Mouse (Mus musculus) right cerebral cortex, postnatal 10 days (tissue): Measurements from ENCODE around the gene Sapcd2.
"Not testable (repeated sequence)": the region's sequence is repeated elsewhere in the genome, so short reads cannot be mapped to it uniquely, and the experiment has no call there.

Experiments used
- DNase-seq, 2 experiments: peaks; one replicate each; pipeline ENCODE4 v3.0.0; 2021; ENCODE audit warnings: low spot score in 2 of 2

The Sapcd2 gene

GRCm38 (mm10) chr2:25372644-25373391 is 697 bp downstream of the Sapcd2 start:
- DNase-seq: no peak

DNA sequence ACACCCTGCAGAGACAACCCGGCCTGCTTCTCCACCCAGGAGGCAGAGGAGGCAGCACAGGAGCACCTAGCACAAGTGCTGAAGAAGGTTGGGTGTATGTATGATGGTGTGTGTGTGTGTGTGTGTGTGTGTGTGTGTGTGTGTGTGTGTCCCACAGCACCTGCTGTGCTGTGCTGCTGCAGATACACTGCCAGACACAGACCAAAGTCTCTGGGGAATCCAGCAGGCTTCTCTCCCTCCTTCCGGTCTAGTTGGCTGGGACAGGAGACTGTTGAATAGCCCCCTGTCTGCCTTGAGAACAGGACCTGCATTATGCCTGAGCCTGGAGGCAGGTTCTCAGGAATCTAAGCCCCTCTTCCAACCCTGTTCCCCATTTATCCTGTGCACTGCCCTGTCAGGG is 1.3 kb downstream of the Sapcd2 start:
- peak in 1 of 2 experiments; percentile 63 for DNase-seq

DNA sequence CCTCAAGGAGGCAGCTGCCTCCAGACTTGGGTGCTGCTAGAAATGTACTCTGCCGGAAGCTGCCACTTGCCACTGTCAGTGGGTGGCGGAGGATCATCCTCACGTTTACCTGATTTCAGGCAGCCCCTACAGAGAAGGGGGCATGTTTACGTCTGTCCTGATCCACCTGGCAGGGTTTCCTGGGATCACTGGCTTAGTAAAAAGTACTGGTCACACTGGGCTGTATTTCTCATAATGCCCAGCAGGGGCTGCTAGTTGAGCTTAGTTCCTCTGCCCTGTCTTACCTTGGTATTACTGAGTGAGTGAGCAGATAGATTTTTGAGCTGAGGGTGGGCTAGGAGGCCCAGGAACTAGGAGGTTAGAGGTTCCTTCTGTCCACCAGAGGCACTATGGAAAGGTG is 4.5 kb downstream of the Sapcd2 start:
- peak in 1 of 2 experiments; percentile 75 for DNase-seq

DNA sequence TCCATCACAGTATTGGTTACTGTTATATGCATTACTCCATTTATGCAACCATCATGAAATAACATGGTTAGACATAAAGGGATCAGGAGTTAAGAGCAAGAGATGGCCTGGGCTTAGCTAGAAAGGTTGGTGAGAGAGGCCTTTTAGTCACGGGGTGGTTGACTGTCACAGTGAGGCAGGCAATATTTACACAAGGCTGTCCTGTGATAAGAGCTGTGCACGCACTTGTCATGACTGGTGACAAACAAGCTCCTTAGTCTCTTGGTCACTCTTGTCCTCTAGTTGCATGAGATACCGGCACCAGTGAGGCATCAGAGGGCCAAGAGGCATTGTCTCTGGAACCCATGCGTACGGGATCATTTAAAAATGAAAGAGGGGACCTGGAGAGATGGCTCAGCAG is 12.4 kb downstream of the Sapcd2 start:
- no peak for DNase-seq

DNA sequence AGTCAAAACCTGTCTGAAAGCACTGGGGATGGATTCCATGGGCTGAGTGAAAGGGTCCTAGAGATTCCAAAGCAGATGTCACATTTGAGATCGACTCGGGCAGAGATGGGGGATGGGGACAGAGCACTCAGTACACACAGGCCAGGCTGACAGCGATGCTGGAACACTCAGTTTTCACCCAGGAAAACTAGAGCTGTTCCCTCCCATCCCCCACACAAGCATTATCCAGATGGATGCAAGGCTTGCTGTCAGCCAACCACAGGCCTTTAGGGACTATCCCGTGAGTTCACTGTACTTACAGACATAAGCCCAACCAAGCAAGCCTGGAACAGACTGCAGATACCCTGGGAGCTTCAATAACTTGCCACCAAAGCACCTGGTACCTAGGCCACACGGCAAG is 19.1 kb downstream of the Sapcd2 start:
- DNase-seq: no peak

GRCm38 (mm10) chr2:25394281-25395221 is 22.4 kb downstream of the Sapcd2 start:
- peak; percentile 81 to 86 for DNase-seq

DNA sequence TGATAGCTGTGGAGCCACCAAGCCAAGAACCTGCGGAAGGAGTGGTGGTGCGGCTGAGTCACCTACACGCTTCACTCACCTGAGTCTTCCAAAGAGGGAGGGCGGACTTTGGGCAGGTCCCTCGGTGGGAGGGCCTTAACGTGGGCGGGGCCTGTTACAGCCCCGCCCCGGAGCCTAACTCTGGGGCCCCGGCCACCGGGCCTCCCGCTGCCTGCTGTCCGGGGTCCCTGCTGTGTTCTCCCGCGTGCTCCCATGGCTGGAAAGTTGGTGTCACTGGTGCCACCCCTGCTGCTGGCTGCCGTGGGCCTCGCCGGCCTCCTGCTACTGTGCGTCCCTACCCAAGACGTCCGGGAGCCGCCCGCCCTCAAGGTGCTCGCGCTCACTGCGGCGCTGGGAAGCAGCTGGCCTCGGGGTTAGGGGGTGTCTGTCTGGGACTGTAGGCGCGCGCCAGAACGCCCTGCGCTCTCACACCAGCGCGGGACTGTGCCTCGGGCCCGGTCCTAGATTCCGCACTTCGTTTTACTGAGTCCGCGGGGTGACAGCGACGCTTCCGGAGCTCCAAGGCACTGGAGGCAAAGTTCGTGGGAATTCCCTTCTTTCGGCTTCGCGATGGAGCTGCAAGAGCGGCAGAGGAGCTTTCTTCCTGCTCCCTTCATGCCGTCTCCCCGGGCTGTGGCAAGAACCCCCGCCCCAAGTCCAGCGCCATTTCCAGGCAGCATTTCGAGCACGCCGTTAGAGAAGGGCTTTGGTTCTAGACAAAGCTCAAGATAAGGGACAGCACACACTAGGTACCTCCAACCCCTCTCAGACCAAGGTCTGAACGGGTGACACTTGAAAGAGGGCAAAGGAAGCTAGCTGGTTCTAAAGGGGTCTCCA is 23.8 kb downstream of the Sapcd2 start, which contains the start of gene Entpd2:
Gene Entpd2, plus strand, starts transcription at position 154 of the 876 bp plus-strand sequence.
- no peak for DNase-seq

DNA sequence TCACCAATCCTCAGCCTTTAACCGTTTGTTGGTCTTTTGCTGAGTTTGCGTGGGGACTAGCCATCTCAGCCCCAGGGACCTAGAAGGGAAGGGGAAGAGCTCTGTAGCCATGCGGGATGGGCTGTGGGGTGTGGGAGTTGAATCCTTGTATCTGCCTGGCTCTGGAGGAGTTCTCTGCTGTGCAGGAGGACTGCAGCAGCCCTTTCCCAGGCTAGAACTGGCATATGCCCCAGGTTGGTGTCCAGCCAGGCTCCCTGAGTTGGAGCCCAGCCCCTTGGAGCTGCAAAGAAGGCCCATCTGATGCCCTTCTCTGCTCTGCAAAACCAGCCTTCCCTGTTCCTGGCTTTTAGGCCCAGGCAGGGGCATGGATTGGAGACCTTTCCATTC is 24.5 kb downstream of the Sapcd2 start:
- DNase-seq: peak; percentile 63 to 70

DNA sequence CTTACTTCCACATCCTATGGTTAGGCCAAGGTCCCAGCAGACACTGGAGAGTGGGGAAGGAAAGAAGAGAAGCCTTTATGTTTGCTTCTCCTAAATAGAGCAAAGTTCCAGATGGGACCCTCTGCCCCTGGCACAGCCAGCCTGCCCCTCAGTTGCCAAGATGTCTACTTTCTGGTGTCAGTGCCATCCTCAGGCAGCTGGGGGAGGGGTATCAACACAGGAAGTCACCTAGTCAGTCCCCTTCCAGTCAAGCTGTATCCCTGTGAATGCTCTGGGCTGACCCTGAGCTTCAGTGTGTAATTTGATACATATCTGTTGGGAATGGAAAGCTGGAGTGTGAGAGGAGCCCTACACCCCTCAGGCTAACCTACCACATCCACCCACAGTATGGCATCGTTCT is 24.9 kb downstream of the Sapcd2 start:
- DNase-seq: no peak

DNA sequence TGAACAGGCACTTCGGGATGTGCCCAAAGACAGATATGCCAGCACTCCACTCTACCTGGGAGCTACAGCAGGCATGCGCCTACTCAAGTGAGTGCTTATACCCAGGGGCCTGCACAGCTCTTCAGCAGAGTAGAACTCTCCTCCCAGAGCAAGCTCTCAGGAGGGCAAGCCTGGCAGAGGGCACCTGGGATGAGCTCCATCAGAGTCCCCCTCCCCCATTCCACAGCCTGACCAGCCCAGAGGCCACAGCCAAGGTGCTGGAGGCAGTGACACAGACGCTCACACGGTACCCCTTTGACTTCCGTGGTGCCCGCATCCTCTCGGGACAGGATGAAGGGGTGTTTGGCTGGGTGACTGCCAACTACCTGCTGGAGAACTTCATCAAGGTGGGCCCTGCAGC is 25.9 kb downstream of the Sapcd2 start:
- no peak for DNase-seq

DNA sequence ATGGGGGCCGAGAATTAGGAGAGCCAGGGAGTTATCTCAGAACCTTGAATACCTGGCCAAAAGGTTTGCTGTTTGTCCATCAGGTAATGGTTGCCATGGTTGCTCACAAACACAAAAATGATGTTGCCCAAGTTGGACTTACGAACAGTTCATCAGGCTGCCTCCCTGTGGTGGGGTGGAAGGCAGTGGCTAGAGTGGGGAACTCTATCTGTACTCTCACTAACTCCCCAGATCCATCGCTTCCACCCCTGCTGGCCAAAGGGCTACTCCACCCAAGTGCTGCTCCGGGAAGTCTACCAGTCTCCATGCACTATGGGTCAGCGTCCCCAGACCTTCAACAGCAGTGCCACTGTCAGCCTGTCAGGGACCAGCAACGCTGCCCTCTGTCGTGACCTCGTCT is 26.9 kb downstream of the Sapcd2 start, which contains the start of gene Npdc1:
Gene Npdc1, plus strand, starts transcription at position 301 of the 400 bp plus-strand sequence.
- no peak for DNase-seq

DNA sequence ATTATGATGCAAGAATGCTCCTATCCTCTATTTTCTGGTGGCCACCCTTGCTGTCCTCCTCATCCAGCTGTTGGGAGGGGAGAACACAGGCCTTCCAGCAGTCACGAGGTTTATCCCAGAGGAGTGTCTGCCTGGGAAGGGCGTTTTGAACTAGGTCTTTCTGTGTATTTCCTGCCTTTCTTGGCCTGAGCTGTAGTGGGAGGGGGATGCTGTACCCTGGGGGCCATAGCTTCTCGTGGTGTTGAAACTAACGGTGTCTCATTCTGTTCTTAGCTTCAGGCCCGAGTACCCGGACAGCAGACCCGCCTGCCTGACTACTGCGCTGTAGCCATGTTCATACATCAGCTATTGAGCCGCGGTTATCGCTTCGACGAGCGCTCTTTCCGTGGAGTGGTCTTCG is 28.2 kb downstream of the Sapcd2 start:
- no peak for DNase-seq

DNA sequence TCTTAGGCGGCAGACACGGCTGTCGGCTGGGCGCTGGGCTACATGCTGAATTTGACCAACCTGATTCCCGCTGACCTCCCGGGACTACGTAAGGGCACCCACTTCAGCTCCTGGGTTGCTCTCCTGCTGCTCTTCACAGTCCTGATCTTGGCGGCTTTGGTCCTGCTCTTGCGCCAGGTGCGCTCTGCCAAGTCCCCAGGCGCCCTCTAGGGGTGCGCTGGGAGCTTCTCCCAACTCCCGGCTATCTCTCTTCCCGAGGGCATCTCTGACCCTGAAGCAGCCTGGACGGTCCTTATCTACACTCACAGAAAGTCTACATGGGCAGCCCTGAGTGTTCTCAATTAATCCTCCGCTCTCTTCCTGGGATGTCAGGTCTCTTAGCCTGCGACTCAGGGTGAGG is 28.6 kb downstream of the Sapcd2 start:
- peak; percentile 73 to 74 for DNase-seq

GRCm38 (mm10) chr2:25402377-25402971 is 30.4 kb downstream of the Sapcd2 start:
- DNase-seq: peak; percentile 83 to 84

DNA sequence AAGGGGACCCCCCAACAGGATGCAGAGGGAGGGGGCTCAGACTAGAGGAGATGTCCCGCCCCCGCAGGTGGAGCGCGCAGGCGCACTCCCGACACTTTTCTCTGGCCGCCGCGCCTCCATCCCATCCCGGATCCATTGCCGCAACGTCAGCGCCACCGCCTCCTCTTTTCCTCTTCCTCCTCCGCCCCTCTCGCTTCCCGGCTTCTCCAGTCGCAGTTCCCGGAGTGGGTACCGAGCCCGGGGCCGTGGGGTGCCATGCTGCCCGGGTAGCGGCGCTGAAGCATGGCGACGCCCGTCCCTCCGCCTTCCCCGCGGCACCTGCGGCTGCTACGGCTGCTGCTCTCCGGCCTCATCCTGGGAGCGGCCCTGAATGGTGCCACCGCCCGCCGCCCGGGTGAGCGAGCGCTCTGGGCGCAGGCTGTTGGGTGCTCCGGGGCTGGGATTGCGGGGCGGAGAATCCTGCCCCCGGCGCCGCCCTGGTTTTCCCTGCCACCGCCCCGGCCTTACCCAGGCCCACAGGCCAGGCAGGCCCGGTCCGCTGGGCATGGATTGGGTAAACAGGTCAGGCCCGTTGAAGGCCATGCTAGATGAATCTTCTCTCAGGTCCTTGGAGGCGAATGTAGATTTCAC is 31.0 kb downstream of the Sapcd2 start:
- peak; percentile 95 to 97 for DNase-seq

DNA sequence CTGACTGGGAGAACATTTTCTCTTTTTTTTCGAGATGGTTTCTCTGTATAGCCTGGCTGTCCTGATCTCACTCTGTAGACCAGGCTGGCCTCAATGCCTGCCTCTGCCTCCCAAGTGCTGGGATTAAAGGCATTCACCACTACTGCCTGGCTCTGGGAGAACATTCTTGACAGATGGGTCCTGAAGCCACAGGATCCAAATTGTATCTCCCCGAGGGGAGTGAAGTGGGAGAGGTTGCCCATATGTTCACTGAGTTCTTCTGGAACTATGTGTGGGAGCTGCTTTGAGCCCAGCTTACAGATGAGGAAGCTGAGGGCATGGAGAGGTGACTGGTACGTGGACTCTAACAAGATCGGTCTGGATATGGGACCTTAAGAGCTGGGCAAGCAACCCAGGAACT is 31.9 kb downstream of the Sapcd2 start:
- DNase-seq: peak in 1 of 2 experiments; percentile 46

- DNase-seq: peak in 1 of 2 experiments; percentile 20
Observed at GRCm38 (mm10) chr2:25408908-25409307, 36.8 kb downstream of the Sapcd2 start.

DNA sequence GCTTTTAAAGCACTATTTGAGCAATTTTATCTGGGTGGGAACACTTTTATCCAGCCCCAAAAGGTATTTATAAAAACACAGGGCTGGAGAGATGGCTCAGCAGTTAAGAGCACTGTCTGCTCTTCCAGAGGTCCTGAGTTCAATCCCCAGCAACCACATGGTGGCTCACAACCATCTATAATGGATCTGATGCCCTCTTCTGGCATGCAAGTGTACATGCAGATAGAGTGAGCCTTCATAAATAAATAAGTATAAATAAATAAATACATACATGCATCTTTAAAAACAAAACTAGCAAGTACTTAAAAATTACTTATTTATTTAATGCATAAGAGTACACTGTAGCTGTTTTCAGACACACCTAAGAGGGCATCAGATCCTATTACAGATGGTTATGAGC is 41.3 kb downstream of the Sapcd2 start:
- not testable (repeated sequence) for DNase-seq

DNA sequence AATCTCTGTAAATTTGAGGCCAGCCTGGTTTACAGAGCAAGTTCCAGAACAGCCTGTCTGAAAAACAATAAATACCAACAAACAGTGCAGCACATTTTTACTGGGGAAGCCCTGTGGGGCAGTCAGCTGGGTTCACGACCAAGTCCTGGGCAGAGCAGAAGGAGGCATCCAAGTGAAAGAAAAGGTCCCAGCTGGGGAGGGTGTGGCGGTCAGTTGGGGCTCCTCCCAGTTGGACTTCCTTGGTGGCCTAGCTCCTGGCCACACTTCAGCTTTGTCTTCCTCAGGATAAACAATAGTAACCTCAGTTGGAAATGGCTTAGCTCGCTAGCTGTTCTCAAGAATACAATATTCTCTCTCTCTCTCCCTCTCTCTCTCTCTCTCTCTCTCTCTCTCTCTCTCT is 45.3 kb downstream of the Sapcd2 start:
- DNase-seq: no peak

DNA sequence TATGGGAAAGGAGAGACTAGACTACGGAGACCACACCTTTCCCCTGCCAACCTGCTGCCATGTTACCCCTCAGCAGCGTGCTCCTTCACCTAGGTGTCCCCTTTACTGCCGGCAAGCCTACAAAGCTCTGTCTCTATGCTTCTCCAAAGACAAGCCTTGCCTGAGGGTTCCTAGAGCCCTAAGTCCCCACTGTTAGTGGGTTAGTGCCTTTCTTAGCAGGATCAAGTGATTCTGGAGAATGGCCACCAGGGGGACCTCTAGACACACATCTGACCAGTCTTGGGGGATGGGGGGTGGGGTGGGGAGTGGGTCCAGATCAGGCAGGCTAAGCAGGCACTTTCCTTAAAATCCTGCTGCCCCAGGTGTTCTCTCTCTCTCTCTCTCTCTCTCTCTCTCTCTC is 49.8 kb downstream of the Sapcd2 start:
- DNase-seq: peak in 1 of 2 experiments; percentile 69
